ENCODE assay signal across 24 mouse cellular contexts in genomic region chr11:61946608-61947007, GRCm38 (mm10). TPM values are rescaled to one million over a fixed set of nuclear protein-coding genes. Genes with fewer than 3 reads are reported as not detected.
DNase-seq lines count a peak whose midpoint lies in the region; ATAC-seq and TF ChIP-seq lines count a peak whose summit lies in the region.
"Had no signal": no experiment of that assay in that cellular context is flagged by ENCODE, and none has a peak within 500 bp of the region (broad histone marks: within the 10 kb centered on the region; RNA-seq: fewer than 3 reads in every experiment).

No protein-coding gene starts in this region.

- no peak for ATAC-seq in liver, postnatal 0 days
- ATAC-seq in liver, embryonic 11.5 days (replicated peaks; ENCODE audit: low FRiP score): no peak
- ATAC-seq in megakaryocyte-erythroid progenitor cell, adult 5-6 weeks (replicated peaks; ENCODE audit: low FRiP score, low TSS enrichment, poor library complexity, severe bottlenecking): peak; percentile 73
- ATAC-seq: activated CD4-positive, CD25-positive, alpha-beta regulatory T cell, adult 4 months; forebrain, embryonic 14.5 days; forebrain, postnatal 0 days had no signal

- no peaks in the 10 kb centered on the region for H3K79me2 ChIP-seq in heart, adult 2 months (replicated peaks; ENCODE audit: control insufficient read depth, insufficient read depth, low read length)

- TF ChIP-seq CTCF in liver, postnatal 0 days (IDR thresholded peaks at IDR 0.05; ENCODE audit: low read depth): no peak
- TF ChIP-seq CTCF in heart, adult 2 months (IDR thresholded peaks at IDR 0.05): no peak

- H3K27me3 ChIP-seq in liver, postnatal 0 days (ENCODE audit: insufficient read depth, low read length): no peaks in the 10 kb centered on the region
- H3K27me3 ChIP-seq in liver, embryonic 11.5 days (replicated peaks; ENCODE audit: control insufficient read depth, insufficient read depth, low read length): no peaks in the 10 kb centered on the region
- no peaks in the 10 kb centered on the region for H3K27me3 ChIP-seq in heart, adult 2 months (ENCODE audit: control insufficient read depth, insufficient read depth, low read length)
- H3K27me3 ChIP-seq: embryonic facial prominence, embryonic 12.5 days; embryonic facial prominence, embryonic 15.5 days; heart, embryonic 13.5 days; hindbrain, embryonic 15.5 days had no signal

- H3K27ac ChIP-seq in liver, postnatal 0 days (ENCODE audit: low read depth): no peak overlapping the region
- no peak overlapping the region for H3K27ac ChIP-seq in liver, embryonic 11.5 days (ENCODE audit: low read depth, low read length)
- H3K27ac ChIP-seq in heart, adult 2 months: no peak overlapping the region
- H3K27ac ChIP-seq: embryonic facial prominence, embryonic 12.5 days; embryonic facial prominence, embryonic 15.5 days; gastrocnemius, adult 2 months; heart, embryonic 10.5 days; heart, embryonic 13.5 days; hindbrain, embryonic 12.5 days; hindbrain, embryonic 15.5 days had no signal

- no peak overlapping the region for H3K4me3 ChIP-seq in liver, postnatal 0 days (ENCODE audit: low read depth, low read length)
- H3K4me3 ChIP-seq in liver, embryonic 11.5 days (ENCODE audit: low read depth, low read length): no peak overlapping the region
- H3K4me3 ChIP-seq in heart, adult 2 months: no peak overlapping the region
- H3K4me3 ChIP-seq: embryonic facial prominence, embryonic 12.5 days; embryonic facial prominence, embryonic 15.5 days; gastrocnemius, adult 2 months; heart, embryonic 10.5 days; heart, embryonic 13.5 days; hindbrain, embryonic 12.5 days; hindbrain, embryonic 15.5 days had no signal

- no peak overlapping the region for H3K4me2 ChIP-seq in liver, postnatal 0 days (ENCODE audit: low read depth, low read length)
- no peak overlapping the region for H3K4me2 ChIP-seq in liver, embryonic 11.5 days
- H3K4me2 ChIP-seq: embryonic facial prominence, embryonic 12.5 days; embryonic facial prominence, embryonic 15.5 days; heart, embryonic 13.5 days; hindbrain, embryonic 12.5 days; hindbrain, embryonic 15.5 days had no signal

- H3K9me3 ChIP-seq in liver, postnatal 0 days (ENCODE audit: low read length): no peaks in the 10 kb centered on the region
- H3K9me3 ChIP-seq in liver, embryonic 11.5 days (ENCODE audit: control insufficient read depth, low read length): no peaks in the 10 kb centered on the region
- H3K9me3 ChIP-seq: embryonic facial prominence, embryonic 12.5 days; embryonic facial prominence, embryonic 15.5 days; heart, embryonic 10.5 days; heart, embryonic 13.5 days; hindbrain, embryonic 12.5 days; hindbrain, embryonic 15.5 days had no signal

- 64% methylated on average over 4 of the region's 4 CpGs for WGBS in liver, postnatal 0 days (ENCODE audit: insufficient replicate concordance)
- 84% methylated on average over 4 of the region's 4 CpGs for WGBS in liver, embryonic 11.5 days
- 90% methylated on average over 4 of the region's 4 CpGs for WGBS in heart, adult 2 months

- no peak for TF ChIP-seq POLR2A in heart, adult 2 months (IDR thresholded peaks at IDR 0.05; ENCODE audit: insufficient read depth, low read depth, low read length)

- no peak overlapping the region for H3K9ac ChIP-seq in liver, postnatal 0 days (replicated peaks)
- no peak overlapping the region for H3K9ac ChIP-seq in liver, embryonic 11.5 days (ENCODE audit: low read depth, low read length)
- no peak overlapping the region for H3K9ac ChIP-seq in heart, adult 2 months (ENCODE audit: low read depth, low read length)
- H3K9ac ChIP-seq: embryonic facial prominence, embryonic 12.5 days; embryonic facial prominence, embryonic 15.5 days; forebrain, postnatal 0 days; heart, embryonic 13.5 days; hindbrain, embryonic 12.5 days; hindbrain, embryonic 15.5 days had no signal

- intact Hi-C loops in heart, adult 2 months (cut with DNase I): no loop called here

- TF ChIP-seq EP300 in liver, postnatal 0 days (IDR thresholded peaks at IDR 0.05; ENCODE audit: low read depth): peak; percentile 71
- no peak for TF ChIP-seq EP300 in heart, adult 2 months (IDR thresholded peaks at IDR 0.05; ENCODE audit: insufficient read depth, low read depth, low read length)

- no peaks in the 10 kb centered on the region for H3K36me3 ChIP-seq in liver, postnatal 0 days (replicated peaks; ENCODE audit: insufficient read depth, low read length)
- H3K36me3 ChIP-seq in liver, embryonic 11.5 days (ENCODE audit: control insufficient read depth, insufficient read depth, low read length): no peaks in the 10 kb centered on the region
- no peaks in the 10 kb centered on the region for H3K36me3 ChIP-seq in heart, adult 2 months (ENCODE audit: control insufficient read depth, insufficient read depth, low read length)
- H3K36me3 ChIP-seq: embryonic facial prominence, embryonic 12.5 days; embryonic facial prominence, embryonic 15.5 days; heart, embryonic 10.5 days; heart, embryonic 13.5 days; hindbrain, embryonic 12.5 days; hindbrain, embryonic 15.5 days had no signal

- DNase-seq in liver, postnatal 0 days: no peak
- no peak for DNase-seq in liver, embryonic 11.5 days (ENCODE audit: low spot score)
- peak; percentile 96 for DNase-seq in MEL-GATA-1-ER (ENCODE audit: extremely low read depth, low read depth)
- no peak for DNase-seq in T-cell, adult 2 months (ENCODE audit: low spot score)
- DNase-seq in heart, adult 2 months: no peak
- DNase-seq: adrenal gland, adult 8-10 months; adrenal gland, postnatal 25 days; cerebellum, adult 18-20 months; cerebellum, adult 9-10 months; cerebellum, postnatal 14 days; forebrain, postnatal 0 days; gastrocnemius, adult 2 months; gastrocnemius, postnatal 14 days; heart, adult 18-20 months; heart, postnatal 14 days had no signal

- no peaks in the 10 kb centered on the region for H3K4me1 ChIP-seq in liver, postnatal 0 days (ENCODE audit: insufficient read depth)
- no peaks in the 10 kb centered on the region for H3K4me1 ChIP-seq in liver, embryonic 11.5 days (replicated peaks; ENCODE audit: control insufficient read depth, insufficient read depth, low read length)
- H3K4me1 ChIP-seq in heart, adult 2 months (ENCODE audit: control insufficient read depth, insufficient read depth, low read length): peaks cover 2% of the 10 kb centered on the region
- H3K4me1 ChIP-seq: embryonic facial prominence, embryonic 12.5 days; embryonic facial prominence, embryonic 15.5 days; heart, embryonic 10.5 days; heart, embryonic 13.5 days; hindbrain, embryonic 12.5 days; hindbrain, embryonic 15.5 days had no signal

RNA-seq across cellular contexts. Expression of gene Specc1, which starts 10.0 kb away (rescaled TPM):
- 19.1 and 20.7 TPM in 2 replicates for polyA plus RNA-seq in liver, postnatal 0 days (2015; fragmentation: Nextera tagmentation; extraction: Ambion mirVana)
- polyA plus RNA-seq in liver, embryonic 11.5 days (2014; fragmentation: Nextera tagmentation; extraction: Ambion mirVana): 23.6 and 23.7 TPM in 2 replicates
- total RNA-seq in megakaryocyte-erythroid progenitor cell, adult 5-6 weeks (2014; fragmentation: Nextera tagmentation): 35.8 and 41.4 TPM in 2 replicates
- 43.9 and 65.4 TPM in 2 replicates for total RNA-seq in megakaryocyte-erythroid progenitor cell, adult 5-6 weeks (2017)
- total RNA-seq in heart, adult 2 months (2021): 10 to 100 TPM in 1 of 2 experiments, 1 to 10 TPM in 1; 4.6 to 21.6 TPM
- 2.1 and 3.5 TPM in 2 replicates for polyA plus RNA-seq in heart, adult 2 months (2012; rRNA removed)

RNA-seq across cellular contexts. Expression of gene Akap10, which starts 16.6 kb away (rescaled TPM):
- 4.2 and 4.9 TPM in 2 replicates for polyA plus RNA-seq in liver, postnatal 0 days (2015; fragmentation: Nextera tagmentation; extraction: Ambion mirVana)
- 17.9 and 19.4 TPM in 2 replicates for polyA plus RNA-seq in liver, embryonic 11.5 days (2014; fragmentation: Nextera tagmentation; extraction: Ambion mirVana)
- 20.6 and 23.5 TPM in 2 replicates for total RNA-seq in megakaryocyte-erythroid progenitor cell, adult 5-6 weeks (2014; fragmentation: Nextera tagmentation)
- 21.6 and 27.2 TPM in 2 replicates for total RNA-seq in megakaryocyte-erythroid progenitor cell, adult 5-6 weeks (2017)
- 10 to 100 TPM; 12.6 to 13.7 TPM for total RNA-seq in heart, adult 2 months (2021)
- 7.9 and 10.0 TPM in 2 replicates for polyA plus RNA-seq in heart, adult 2 months (2012; rRNA removed)
